Mouse (Mus musculus): ENCODE results near the gene Efr3b. TPM values are rescaled to one million over a fixed set of nuclear protein-coding genes. Genes with fewer than 3 reads are reported as not detected.
A peak's percentile ranks its signal among the peaks of the same experiment; 100 is the strongest.

Gene Efr3b
- polyA plus RNA-seq (2015; fragmentation: Nextera tagmentation; extraction: Ambion mirVana): 6.0 and 6.2 TPM in 2 replicates

DNA sequence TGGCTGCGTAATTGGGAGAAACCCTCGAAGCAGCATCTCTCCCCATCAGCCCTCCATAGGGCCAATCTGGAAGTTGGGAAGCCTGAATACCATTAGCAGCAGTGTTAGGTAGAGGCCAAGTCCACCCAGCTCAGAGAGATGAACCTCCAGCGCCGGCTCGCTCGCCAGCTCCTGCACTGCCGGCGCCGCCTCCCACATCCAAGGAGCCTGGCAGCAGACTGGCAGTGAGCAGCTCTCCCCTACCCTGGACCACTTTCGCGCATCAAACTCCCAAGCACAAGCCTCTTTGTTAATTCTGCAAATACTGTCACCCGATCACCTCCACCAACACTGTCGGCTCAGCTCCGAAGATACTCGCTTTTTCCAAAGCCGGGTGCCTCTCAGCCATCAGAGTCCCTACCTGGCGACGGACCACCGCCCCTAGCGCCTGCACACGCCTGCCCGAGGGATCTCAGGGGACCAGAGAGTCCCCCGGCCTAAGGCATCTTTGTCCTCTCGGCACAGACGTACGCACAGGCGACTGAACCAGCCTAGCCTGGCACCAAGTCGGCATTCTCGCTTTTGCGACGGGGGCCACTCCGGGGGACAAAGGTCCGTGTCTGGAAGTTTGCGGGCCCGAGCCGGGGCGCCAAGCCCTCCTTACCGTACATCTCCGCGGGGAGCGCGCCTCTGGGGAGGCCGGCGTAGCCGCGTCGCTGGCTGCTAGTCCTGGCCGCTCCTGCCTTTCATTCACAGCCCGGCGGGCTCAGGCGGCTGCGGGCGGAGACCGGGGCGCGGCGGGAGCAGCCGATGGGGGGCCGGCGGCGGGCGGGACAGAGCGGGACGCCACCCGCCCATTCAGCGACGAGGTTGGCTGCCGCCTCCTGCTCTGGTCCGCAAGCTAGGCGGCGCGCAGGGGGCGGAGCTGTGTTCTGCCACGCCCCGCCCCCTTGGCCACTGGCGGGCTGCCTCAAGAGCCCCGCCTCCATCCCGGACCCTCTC, at the start of gene Efr3b:
Gene Efr3b, minus strand, starts transcription at position 855 of the 981 bp plus-strand sequence.
- Histone ChIP-seq H3K9me3 (no peaks in the 10 kb centered on the region), H3K9ac (peak within 1 kb of the TSS; percentile 81), H3K4me3 (peak within 1 kb of the TSS; percentile 72), H3K4me2 (peak within 1 kb of the TSS; percentile 94), H3K27ac (no peak within 1 kb of the TSS; the same call in 1 of the 2 replicates), H3K4me1 (peaks cover 18% of the 10 kb centered on the region), H3K27me3 (peaks cover 32% of the 10 kb centered on the region), H3K36me3 (no peaks in the 10 kb centered on the region)
- peak; percentile 90 for ATAC-seq (ENCODE audit: insufficient number of reproducible peaks, insufficient read depth, low FRiP score, low TSS enrichment, low read depth)
- under 1% methylated on average over 65 of the region's 78 CpGs for WGBS

DNA sequence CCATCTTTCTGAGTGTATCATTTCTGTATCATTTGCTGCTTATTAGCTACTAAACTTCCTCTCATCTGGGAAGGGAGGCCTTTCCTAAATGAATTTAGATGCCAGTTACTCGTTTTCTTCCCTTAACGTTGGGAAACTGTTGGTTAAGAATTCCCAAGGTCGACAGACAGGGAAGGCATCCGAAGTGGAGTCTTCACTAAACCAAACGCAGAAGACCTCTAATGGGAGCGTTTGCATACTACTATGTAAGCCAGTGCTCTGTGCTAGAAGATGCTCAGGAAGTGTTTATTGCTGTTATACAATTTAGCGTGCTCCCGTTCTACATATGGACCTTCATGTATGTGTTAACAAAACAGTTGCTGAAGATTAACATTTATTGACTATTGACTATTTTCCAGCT, 44.7 kb upstream of the Efr3b start:
- no peak for ATAC-seq (ENCODE audit: insufficient number of reproducible peaks, insufficient read depth, low FRiP score, low TSS enrichment, low read depth)
- no peak overlapping the region for H3K9ac ChIP-seq
- H3K36me3 ChIP-seq: peaks cover 23% of the 10 kb centered on the region
- H3K27me3 ChIP-seq: no peaks in the 10 kb centered on the region
- H3K4me2 ChIP-seq: peak overlapping the region; percentile 67
- no peak overlapping the region for H3K27ac ChIP-seq
- 65% methylated on average over 8 of the region's 8 CpGs for WGBS
- peaks cover 11% of the 10 kb centered on the region; the same call in 1 of the 2 replicates for H3K4me1 ChIP-seq
- peak overlapping the region; percentile 59 for H3K4me3 ChIP-seq
- H3K9me3 ChIP-seq: no peaks in the 10 kb centered on the region

DNA sequence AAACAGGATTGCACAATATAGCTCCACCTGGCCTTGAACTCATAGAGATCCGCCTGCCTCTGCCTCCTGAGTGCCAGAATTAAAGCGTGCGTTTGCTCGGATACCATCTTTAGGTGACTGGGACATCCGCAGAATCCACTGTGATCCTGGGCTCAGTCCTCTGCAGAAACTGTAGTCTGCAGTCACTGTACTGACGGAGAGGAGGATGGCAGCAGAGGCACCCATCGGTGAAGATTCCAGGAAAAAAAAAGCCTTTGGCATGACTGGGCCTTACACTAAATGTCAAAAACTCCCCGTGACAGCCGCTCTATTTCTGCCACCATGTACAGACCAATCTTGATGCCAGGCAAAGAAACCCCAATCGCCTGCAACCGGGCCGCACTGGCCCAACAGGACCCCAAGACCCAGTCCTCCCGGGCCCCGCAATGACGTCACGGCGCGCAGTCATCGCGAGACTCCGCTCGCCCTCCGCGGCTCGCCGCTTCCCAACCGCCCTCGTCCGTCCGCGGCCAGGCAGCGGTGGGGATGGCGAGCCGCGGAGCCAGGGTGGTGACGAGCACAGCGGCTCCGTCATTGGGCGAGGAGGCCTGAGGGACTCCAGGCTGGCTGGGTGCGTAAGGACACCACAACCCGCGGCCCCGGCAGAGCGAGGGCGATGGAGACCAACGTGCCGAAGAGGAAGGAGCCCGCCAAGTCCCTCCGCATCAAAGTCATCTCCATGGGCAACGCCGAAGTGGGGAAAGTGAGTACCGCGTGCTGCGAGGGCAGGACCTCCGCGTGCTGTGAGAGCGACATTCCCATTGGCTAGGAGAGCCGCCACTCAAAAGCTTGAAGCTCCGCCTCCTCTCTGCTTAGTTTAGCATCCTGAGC, 43.7 kb upstream of the Efr3b start, which contains the start of gene Dnajc27:
Gene Dnajc27, plus strand, starts transcription at position 452 of the 870 bp plus-strand sequence.
- Histone ChIP-seq H3K36me3 (peaks cover 15% of the 10 kb centered on the region), H3K27ac (peak within 1 kb of the TSS; percentile 97), H3K27me3 (no peaks in the 10 kb centered on the region), H3K4me1 (peaks cover 11% of the 10 kb centered on the region; the same call in 1 of the 2 replicates), H3K4me3 (peak within 1 kb of the TSS; percentile 59), H3K9me3 (no peaks in the 10 kb centered on the region), H3K4me2 (peak within 1 kb of the TSS; percentile 67), H3K9ac (peak within 1 kb of the TSS; percentile 77)
- ATAC-seq (ENCODE audit: insufficient number of reproducible peaks, insufficient read depth, low FRiP score, low TSS enrichment, low read depth): peak; percentile 95
- WGBS: 5% methylated on average over 59 of the region's 59 CpGs

DNA sequence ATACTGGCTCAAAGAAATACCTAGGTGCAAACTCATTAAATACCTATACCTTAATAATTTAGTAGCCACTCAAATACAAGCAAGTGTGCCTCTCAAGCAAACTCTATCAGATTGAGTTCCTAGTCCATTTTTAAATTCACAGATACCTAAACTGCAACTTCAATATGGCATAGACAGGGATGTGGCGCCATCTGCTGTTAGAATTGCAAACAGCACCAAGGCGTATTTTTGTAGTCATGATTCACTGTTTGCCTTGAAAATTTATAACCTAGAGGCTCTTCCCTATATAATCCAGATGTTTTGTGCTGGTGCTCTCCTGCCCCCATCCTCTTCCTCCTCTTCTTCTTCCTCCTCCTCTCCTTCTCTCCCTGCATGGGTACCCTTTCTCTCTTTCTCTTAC, 41.6 kb upstream of the Efr3b start:
- 2% methylated on average over 2 of the region's 2 CpGs for WGBS
- H3K4me1 ChIP-seq: peaks cover 11% of the 10 kb centered on the region; the same call in 1 of the 2 replicates
- H3K4me2 ChIP-seq: no peak overlapping the region
- no peak overlapping the region for H3K4me3 ChIP-seq
- no peaks in the 10 kb centered on the region for H3K36me3 ChIP-seq
- no peaks in the 10 kb centered on the region for H3K27me3 ChIP-seq
- no peak for ATAC-seq (ENCODE audit: insufficient number of reproducible peaks, insufficient read depth, low FRiP score, low TSS enrichment, low read depth)
- H3K9ac ChIP-seq: no peak overlapping the region
- no peaks in the 10 kb centered on the region for H3K9me3 ChIP-seq
- no peak overlapping the region for H3K27ac ChIP-seq

DNA sequence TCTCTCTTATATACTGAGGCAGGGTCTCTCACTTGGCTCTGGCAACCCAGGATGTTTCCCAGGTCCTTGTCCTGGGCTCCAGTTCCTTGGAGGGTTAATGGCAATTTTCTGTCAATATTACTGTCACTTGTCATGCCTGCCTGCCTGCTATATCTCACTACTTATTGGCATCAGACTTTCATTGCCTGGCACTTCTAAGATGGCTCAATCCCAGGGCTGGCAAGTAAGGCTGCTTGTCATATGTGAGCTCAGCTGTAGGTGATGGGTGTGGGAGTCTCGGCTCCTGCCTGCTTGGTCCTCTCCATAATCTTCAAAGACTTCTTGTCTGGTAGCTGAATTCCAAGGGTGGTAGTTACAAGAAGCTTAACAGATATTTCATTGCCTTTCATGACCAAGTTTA, 39.4 kb upstream of the Efr3b start:
- WGBS: 55% methylated on average over 1 of the region's 1 CpGs
- no peak for ATAC-seq (ENCODE audit: insufficient number of reproducible peaks, insufficient read depth, low FRiP score, low TSS enrichment, low read depth)
- H3K36me3 ChIP-seq: no peaks in the 10 kb centered on the region
- no peak overlapping the region for H3K9ac ChIP-seq
- H3K4me2 ChIP-seq: no peak overlapping the region
- no peaks in the 10 kb centered on the region for H3K27me3 ChIP-seq
- peaks cover 4% of the 10 kb centered on the region; the same call in 1 of the 2 replicates for H3K4me1 ChIP-seq
- H3K9me3 ChIP-seq: no peaks in the 10 kb centered on the region
- H3K27ac ChIP-seq: no peak overlapping the region
- no peak overlapping the region for H3K4me3 ChIP-seq

DNA sequence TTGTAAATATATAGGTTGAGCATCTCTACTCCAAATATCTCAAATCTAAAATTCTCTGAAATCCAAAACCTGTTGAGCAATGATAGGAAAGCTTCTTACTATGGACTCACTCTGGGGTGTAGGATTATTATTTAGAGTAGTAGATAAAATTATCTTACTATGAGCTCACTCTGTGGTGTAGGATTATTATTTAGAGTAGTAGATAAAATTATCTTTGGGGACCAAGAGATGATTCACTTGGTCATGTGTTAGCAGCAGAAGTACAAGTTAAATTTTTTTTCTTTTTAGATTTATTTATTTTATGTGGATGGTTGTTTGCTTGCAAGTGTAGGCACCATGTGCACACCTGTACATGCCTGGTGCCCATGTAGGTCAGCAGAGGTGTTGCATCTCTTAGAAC, 37.7 kb upstream of the Efr3b start:
- Histone ChIP-seq H3K27ac (no peak overlapping the region), H3K4me2 (no peak overlapping the region), H3K4me1 (no peaks in the 10 kb centered on the region), H3K9ac (no peak overlapping the region), H3K9me3 (no peaks in the 10 kb centered on the region), H3K27me3 (no peaks in the 10 kb centered on the region), H3K4me3 (no peak overlapping the region), H3K36me3 (no peaks in the 10 kb centered on the region)
- ATAC-seq (ENCODE audit: insufficient number of reproducible peaks, insufficient read depth, low FRiP score, low TSS enrichment, low read depth): no peak

DNA sequence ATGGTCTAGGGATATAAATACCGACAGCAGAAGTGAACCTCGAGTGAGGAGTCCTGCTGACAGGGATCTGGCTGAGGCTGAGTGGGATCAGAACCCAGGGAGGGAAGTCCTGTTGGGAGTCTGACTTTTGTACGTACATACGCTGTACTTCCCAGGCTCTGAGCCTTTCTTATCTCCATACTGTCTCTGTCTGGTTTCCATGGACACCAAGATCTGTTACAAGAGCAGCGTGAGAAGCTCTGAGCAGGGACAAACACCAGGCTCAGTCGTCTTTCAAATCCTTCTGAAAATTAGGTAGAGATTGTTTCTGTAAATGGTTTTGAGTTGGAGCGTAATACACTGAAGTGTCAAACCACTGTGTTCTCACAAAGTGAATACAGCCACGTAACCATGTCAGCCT, 36.7 kb upstream of the Efr3b start:
- ATAC-seq (ENCODE audit: insufficient number of reproducible peaks, insufficient read depth, low FRiP score, low TSS enrichment, low read depth): no peak
- Histone ChIP-seq H3K4me1 (no peaks in the 10 kb centered on the region), H3K9me3 (no peaks in the 10 kb centered on the region), H3K4me3 (no peak overlapping the region), H3K36me3 (no peaks in the 10 kb centered on the region), H3K27me3 (no peaks in the 10 kb centered on the region), H3K9ac (no peak overlapping the region), H3K4me2 (no peak overlapping the region), H3K27ac (no peak overlapping the region)
- WGBS: 66% methylated on average over 8 of the region's 8 CpGs

DNA sequence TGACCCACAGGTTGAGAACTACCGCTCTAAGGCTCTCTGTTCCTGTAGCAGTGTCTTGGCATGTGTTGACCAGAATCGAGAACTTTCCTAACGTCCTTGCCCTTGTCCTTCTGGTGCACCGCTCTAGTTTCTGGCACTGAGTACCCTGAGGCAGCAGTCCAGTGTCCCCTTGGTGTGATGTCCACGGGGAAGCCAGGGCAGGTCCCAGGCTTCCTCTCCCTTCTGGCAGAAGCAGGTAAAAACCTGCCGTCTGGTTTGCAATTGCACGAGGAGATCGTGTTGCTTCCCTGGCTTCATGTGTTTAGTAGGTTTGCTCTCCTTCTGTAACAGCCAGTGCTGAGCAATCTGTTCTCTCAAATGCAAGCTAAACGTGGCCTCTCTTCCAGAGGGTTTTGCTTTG, 33.0 kb upstream of the Efr3b start:
- Histone ChIP-seq H3K4me1 (no peaks in the 10 kb centered on the region), H3K36me3 (no peaks in the 10 kb centered on the region), H3K4me2 (no peak overlapping the region), H3K27me3 (no peaks in the 10 kb centered on the region), H3K9ac (no peak overlapping the region), H3K27ac (no peak overlapping the region), H3K9me3 (no peaks in the 10 kb centered on the region), H3K4me3 (no peak overlapping the region)
- 66% methylated on average over 9 of the region's 9 CpGs for WGBS
- no peak for ATAC-seq (ENCODE audit: insufficient number of reproducible peaks, insufficient read depth, low FRiP score, low TSS enrichment, low read depth)

DNA sequence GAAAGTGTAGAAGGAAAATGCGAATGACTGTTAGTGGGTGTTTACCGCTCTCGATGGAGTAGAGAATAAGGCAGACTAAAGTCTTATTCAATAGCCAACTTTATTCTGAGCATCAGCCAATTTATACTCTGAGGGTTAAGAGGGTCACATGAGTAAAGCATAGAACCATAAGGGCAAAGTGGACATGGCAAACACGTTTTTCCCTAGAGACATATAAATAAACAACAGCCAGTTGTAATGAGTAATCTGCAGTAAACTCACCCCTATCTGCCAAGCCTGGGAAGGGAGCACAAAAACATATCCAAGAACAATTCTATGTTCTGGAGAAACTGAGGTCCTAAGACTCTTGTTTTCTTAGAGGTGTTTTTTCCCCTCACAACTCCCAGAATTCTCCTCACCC, 29.8 kb upstream of the Efr3b start:
- no peak for ATAC-seq (ENCODE audit: insufficient number of reproducible peaks, insufficient read depth, low FRiP score, low TSS enrichment, low read depth)
- H3K36me3 ChIP-seq: no peaks in the 10 kb centered on the region
- 81% methylated on average over 4 of the region's 4 CpGs for WGBS
- no peak overlapping the region for H3K9ac ChIP-seq
- no peak overlapping the region for H3K27ac ChIP-seq
- no peaks in the 10 kb centered on the region for H3K4me1 ChIP-seq
- H3K9me3 ChIP-seq: no peaks in the 10 kb centered on the region
- H3K27me3 ChIP-seq: no peaks in the 10 kb centered on the region
- H3K4me2 ChIP-seq: no peak overlapping the region
- no peak overlapping the region for H3K4me3 ChIP-seq

DNA sequence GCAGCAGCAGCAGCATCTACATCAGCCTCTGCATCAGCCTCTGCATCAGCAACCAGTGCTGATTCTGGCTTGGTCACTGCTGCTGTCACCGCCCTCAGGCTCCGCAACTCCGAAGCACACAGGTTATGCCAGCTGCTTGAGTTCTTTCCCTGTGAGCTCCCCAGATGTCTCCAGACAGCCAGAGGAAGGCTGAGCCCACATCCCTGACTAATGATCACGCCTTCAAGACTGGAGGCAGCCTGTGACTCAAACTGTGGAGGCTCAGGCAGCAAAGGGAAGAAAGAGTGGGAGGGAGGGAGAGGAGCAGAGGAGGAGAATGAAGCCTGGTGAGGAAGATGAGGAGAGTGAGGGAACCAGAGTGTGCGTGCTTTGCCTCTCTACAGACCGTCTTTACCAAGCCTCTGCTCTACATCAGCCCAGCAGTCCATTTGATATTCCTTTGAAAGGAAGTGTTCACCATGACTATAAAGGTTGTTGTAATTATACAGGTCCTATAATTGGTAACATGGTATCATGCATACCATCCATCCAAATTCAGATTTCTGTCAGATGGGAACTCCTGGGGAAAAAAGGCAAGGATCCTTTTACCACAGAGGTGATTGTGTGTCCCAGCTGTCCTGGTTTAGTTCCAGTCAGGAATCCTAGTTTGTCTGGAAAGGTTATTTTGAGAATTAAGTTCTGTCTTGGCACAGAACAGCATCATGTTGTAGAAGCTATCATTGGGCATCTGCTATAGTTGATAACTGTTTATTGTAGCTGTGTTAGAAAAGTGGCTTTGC, 28.2 kb upstream of the Efr3b start:
- no peak overlapping the region for H3K9ac ChIP-seq
- H3K27me3 ChIP-seq: no peaks in the 10 kb centered on the region
- WGBS: 53% methylated on average over 6 of the region's 6 CpGs
- H3K27ac ChIP-seq: no peak overlapping the region
- H3K36me3 ChIP-seq: no peaks in the 10 kb centered on the region
- H3K4me1 ChIP-seq: no peaks in the 10 kb centered on the region
- no peak overlapping the region for H3K4me2 ChIP-seq
- H3K4me3 ChIP-seq: no peak overlapping the region
- no peak for ATAC-seq (ENCODE audit: insufficient number of reproducible peaks, insufficient read depth, low FRiP score, low TSS enrichment, low read depth)
- no peaks in the 10 kb centered on the region for H3K9me3 ChIP-seq

DNA sequence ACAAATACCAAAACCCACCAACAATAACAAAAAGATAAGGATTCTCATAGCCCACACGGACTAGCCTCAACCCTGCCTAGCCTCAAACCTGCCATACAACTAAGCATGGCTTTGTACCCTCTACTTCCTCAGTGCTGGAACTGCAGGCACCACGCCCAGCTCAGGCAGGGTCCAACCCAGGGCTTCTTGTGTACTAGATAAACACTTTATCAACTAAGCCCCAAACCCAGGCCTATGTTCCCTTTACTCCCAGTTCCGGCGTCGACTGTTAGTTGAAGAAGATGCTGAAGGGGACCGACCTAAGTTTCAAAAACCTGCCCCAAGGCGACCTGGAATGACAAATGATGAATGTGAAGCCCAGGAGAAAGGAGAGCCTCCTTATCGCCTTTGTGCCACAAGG, 27.2 kb upstream of the Efr3b start:
- H3K9me3 ChIP-seq: no peaks in the 10 kb centered on the region
- 76% methylated on average over 8 of the region's 8 CpGs for WGBS
- no peak overlapping the region for H3K27ac ChIP-seq
- H3K27me3 ChIP-seq: no peaks in the 10 kb centered on the region
- no peaks in the 10 kb centered on the region for H3K36me3 ChIP-seq
- no peak overlapping the region for H3K4me2 ChIP-seq
- no peak overlapping the region for H3K9ac ChIP-seq
- H3K4me1 ChIP-seq: no peaks in the 10 kb centered on the region
- no peak overlapping the region for H3K4me3 ChIP-seq
- ATAC-seq (ENCODE audit: insufficient number of reproducible peaks, insufficient read depth, low FRiP score, low TSS enrichment, low read depth): no peak
